Mouse (Mus musculus) right cerebral cortex, adult 2 months (tissue): ENCODE results near the gene Irf2bp2.

Source experiments
- DNase-seq, 2 experiments: peaks; one replicate each; pipeline ENCODE4 v3.0.0; 2021 to 2022; ENCODE audit warnings: low spot score in 2 of 2

The Irf2bp2 gene

GRCm38 (mm10) chr8:126569638-126570037 lies 24.1 kb downstream of the Irf2bp2 start:
- no peak for DNase-seq

GRCm38 (mm10) chr8:126567674-126568073 lies 26.1 kb downstream of the Irf2bp2 start:
- DNase-seq: no peak

- peak; percentile 57 for DNase-seq
Measured at GRCm38 (mm10) chr8:126566446-126567062, 27.2 kb downstream of the Irf2bp2 start.

GRCm38 (mm10) chr8:126565954-126566445 lies 27.8 kb downstream of the Irf2bp2 start:
- no peak for DNase-seq

- no peak for DNase-seq
Measured at GRCm38 (mm10) chr8:126565231-126565781, 28.5 kb downstream of the Irf2bp2 start.

- DNase-seq: no peak
Measured at GRCm38 (mm10) chr8:126564551-126565154, 29.1 kb downstream of the Irf2bp2 start.

GRCm38 (mm10) chr8:126561316-126561841 lies 32.4 kb downstream of the Irf2bp2 start:
- DNase-seq: no peak

GRCm38 (mm10) chr8:126558400-126558953 lies 35.3 kb downstream of the Irf2bp2 start:
- DNase-seq: no peak

GRCm38 (mm10) chr8:126557403-126557802 lies 36.4 kb downstream of the Irf2bp2 start:
- no peak for DNase-seq

- no peak for DNase-seq
Measured at GRCm38 (mm10) chr8:126556691-126557090, 37.1 kb downstream of the Irf2bp2 start.

- DNase-seq: no peak
Measured at GRCm38 (mm10) chr8:126554741-126555140, 39.0 kb downstream of the Irf2bp2 start.

GRCm38 (mm10) chr8:126551871-126552270 lies 41.9 kb downstream of the Irf2bp2 start:
- DNase-seq: no peak

GRCm38 (mm10) chr8:126550944-126551357 lies 42.8 kb downstream of the Irf2bp2 start:
- peak in 1 of 2 experiments; percentile 47 for DNase-seq

GRCm38 (mm10) chr8:126547841-126548240 lies 45.9 kb downstream of the Irf2bp2 start:
- peak in 1 of 2 experiments; percentile 44 for DNase-seq

GRCm38 (mm10) chr8:126547361-126547760 lies 46.4 kb downstream of the Irf2bp2 start:
- no peak for DNase-seq

GRCm38 (mm10) chr8:126546480-126546879 lies 47.3 kb downstream of the Irf2bp2 start:
- DNase-seq: no peak

GRCm38 (mm10) chr8:126543407-126543806 lies 50.4 kb downstream of the Irf2bp2 start:
- DNase-seq: peak in 1 of 2 experiments; percentile 50

- no peak for DNase-seq
Measured at GRCm38 (mm10) chr8:126542757-126543156, 51.0 kb downstream of the Irf2bp2 start.

- peak in 1 of 2 experiments; percentile 31 for DNase-seq
Measured at GRCm38 (mm10) chr8:126542090-126542689, 51.6 kb downstream of the Irf2bp2 start.

GRCm38 (mm10) chr8:126540298-126540697 lies 53.5 kb downstream of the Irf2bp2 start:
- no peak for DNase-seq

GRCm38 (mm10) chr8:126539355-126540093 lies 54.3 kb downstream of the Irf2bp2 start:
- no peak for DNase-seq
